Mouse (Mus musculus): ENCODE results near the gene Apc2. TPM values are rescaled to one million over a fixed set of nuclear protein-coding genes. Genes with fewer than 3 reads are reported as not detected.

Gene Apc2
- polyA plus RNA-seq, 1 experiment from 2014 or later = 4.5 TPM

DNA sequence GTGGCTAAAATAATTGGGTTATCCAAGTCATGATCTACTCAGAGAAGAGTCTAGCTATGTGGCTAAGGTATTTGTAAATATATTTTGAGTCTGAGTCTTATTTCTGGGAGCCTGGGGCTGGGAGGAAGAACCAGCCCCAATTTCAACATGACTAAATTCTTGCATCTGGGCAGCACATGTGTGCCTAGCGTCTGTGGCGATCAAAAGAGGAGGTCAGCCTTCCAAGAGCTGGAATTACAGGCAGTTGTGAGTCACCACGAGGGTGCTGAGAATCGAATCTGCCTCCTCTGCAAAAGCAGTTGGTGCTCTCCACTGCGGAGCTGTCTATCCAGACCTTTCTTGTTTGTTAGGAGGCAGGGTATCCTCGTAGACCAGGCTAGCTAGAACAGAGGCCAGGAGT is 70.0 kb downstream of the Apc2 start:
- Histone ChIP-seq H3K4me2 (ENCODE audit: low read depth, severe bottlenecking) (no peak overlapping the region), H3K9me3 (ENCODE audit: control insufficient read depth, low read length) (no peaks in the 10 kb centered on the region), H3K9ac (ENCODE audit: low read length) (no peak overlapping the region), H3K27me3 (ENCODE audit: control insufficient read depth, insufficient read depth, low read length) (0 out of 2 replicates have a peak, but pooled peaks cover 3% of the 10 kb centered on the region), H3K27ac (replicated peaks; ENCODE audit: low read depth, low read length) (no peak overlapping the region), H3K36me3 (ENCODE audit: control insufficient read depth, insufficient read depth, low read length) (no peaks in the 10 kb centered on the region), H3K4me1 (ENCODE audit: control insufficient read depth, insufficient read depth, low read length) (no peaks in the 10 kb centered on the region), H3K4me3 (ENCODE audit: low read depth, low read length) (no peak overlapping the region)
- no peak for DNase-seq (ENCODE audit: low spot score)
- no peak for ATAC-seq (ENCODE audit: insufficient number of reproducible peaks, low FRiP score, low TSS enrichment, low read depth)
- WGBS = 54% methylated on average over 6 of the region's 6 CpGs

Small RNA genes within 50 kb of the gene (microRNA-seq; reads per million reads assigned to microRNA genes)
- 0.92 reads per million for gene Mir6911

Other genes with a start within 250 kb of the Apc2 start
- 475 and 534 TPM in 2 replicates for gene Gpx4, start 248.8 kb upstream of the Apc2 start, polyA plus RNA-seq (2014; fragmentation: Nextera tagmentation; extraction: Ambion mirVana)
- 8.1 and 10.8 TPM in 2 replicates for gene Sbno2, start 190.4 kb upstream of the Apc2 start, polyA plus RNA-seq (2014; fragmentation: Nextera tagmentation; extraction: Ambion mirVana)
- 23.6 and 27.1 TPM in 2 replicates for gene Stk11, start 180.2 kb upstream of the Apc2 start, polyA plus RNA-seq (2014; fragmentation: Nextera tagmentation; extraction: Ambion mirVana)
- 416 and 426 TPM in 2 replicates for gene Atp5d, start 157.3 kb upstream of the Apc2 start, polyA plus RNA-seq (2014; fragmentation: Nextera tagmentation; extraction: Ambion mirVana)
- gene Cbarp, start 155.1 kb upstream of the Apc2 start, polyA plus RNA-seq (2014; fragmentation: Nextera tagmentation; extraction: Ambion mirVana) = 4.7 and 6.5 TPM in 2 replicates
- 59.3 and 60.9 TPM in 2 replicates for gene Midn, start 147.7 kb upstream of the Apc2 start, polyA plus RNA-seq (2014; fragmentation: Nextera tagmentation; extraction: Ambion mirVana)
- 67.9 and 68.1 TPM in 2 replicates for gene Cirbp, start 130.0 kb upstream of the Apc2 start, polyA plus RNA-seq (2014; fragmentation: Nextera tagmentation; extraction: Ambion mirVana)
- gene 1600002K03Rik, start 123.0 kb upstream of the Apc2 start, polyA plus RNA-seq (2014; fragmentation: Nextera tagmentation; extraction: Ambion mirVana) = 5.9 and 7.2 TPM in 2 replicates
- 51.3 and 54.8 TPM in 2 replicates for gene Efna2, start 116.5 kb upstream of the Apc2 start, polyA plus RNA-seq (2014; fragmentation: Nextera tagmentation; extraction: Ambion mirVana)
- 84.6 and 87.1 TPM in 2 replicates for gene Mum1, start 69.5 kb upstream of the Apc2 start, polyA plus RNA-seq (2014; fragmentation: Nextera tagmentation; extraction: Ambion mirVana)
- 266 and 281 TPM in 2 replicates for gene Ndufs7, start 46.9 kb upstream of the Apc2 start, polyA plus RNA-seq (2014; fragmentation: Nextera tagmentation; extraction: Ambion mirVana)
- gene Gamt, start 35.0 kb upstream of the Apc2 start, polyA plus RNA-seq (2014; fragmentation: Nextera tagmentation; extraction: Ambion mirVana) = 18.9 and 20.1 TPM in 2 replicates
- gene Dazap1, start 34.5 kb upstream of the Apc2 start, polyA plus RNA-seq (2014; fragmentation: Nextera tagmentation; extraction: Ambion mirVana) = 51.7 and 55.6 TPM in 2 replicates
- 1,071 TPM in 2 replicates for gene Rps15, start 3.5 kb upstream of the Apc2 start, polyA plus RNA-seq (2014; fragmentation: Nextera tagmentation; extraction: Ambion mirVana)
- gene 2310011J03Rik, start 24.6 kb downstream of the Apc2 start, polyA plus RNA-seq (2014; fragmentation: Nextera tagmentation; extraction: Ambion mirVana) = 38.1 and 45.0 TPM in 2 replicates
- 4.4 and 5.3 TPM in 2 replicates for gene Pcsk4, start 33.5 kb downstream of the Apc2 start, polyA plus RNA-seq (2014; fragmentation: Nextera tagmentation; extraction: Ambion mirVana)
- gene Reep6, start 34.0 kb downstream of the Apc2 start, polyA plus RNA-seq (2014; fragmentation: Nextera tagmentation; extraction: Ambion mirVana) = 5.2 and 7.2 TPM in 2 replicates
- 0.28 and 0.41 TPM in 2 replicates for gene Adamtsl5, start 52.4 kb downstream of the Apc2 start, polyA plus RNA-seq (2014; fragmentation: Nextera tagmentation; extraction: Ambion mirVana)
- gene Plk5, start 60.5 kb downstream of the Apc2 start, polyA plus RNA-seq (2014; fragmentation: Nextera tagmentation; extraction: Ambion mirVana) = 0.49 and 0.61 TPM in 2 replicates
- gene Mex3d, start 91.7 kb downstream of the Apc2 start, polyA plus RNA-seq (2014; fragmentation: Nextera tagmentation; extraction: Ambion mirVana) = 9.8 and 10.4 TPM in 2 replicates
- gene Mbd3, start 103.6 kb downstream of the Apc2 start, polyA plus RNA-seq (2014; fragmentation: Nextera tagmentation; extraction: Ambion mirVana) = 302 and 337 TPM in 2 replicates
- 527 and 533 TPM in 2 replicates for gene Uqcr11, start 110.9 kb downstream of the Apc2 start, polyA plus RNA-seq (2014; fragmentation: Nextera tagmentation; extraction: Ambion mirVana)
- 232 and 248 TPM in 2 replicates for gene Tcf3, start 137.7 kb downstream of the Apc2 start, polyA plus RNA-seq (2014; fragmentation: Nextera tagmentation; extraction: Ambion mirVana)
- not detected in 2 replicates for gene Onecut3, start 198.9 kb downstream of the Apc2 start, polyA plus RNA-seq (2014; fragmentation: Nextera tagmentation; extraction: Ambion mirVana)
- gene Atp8b3, start 243.1 kb downstream of the Apc2 start, polyA plus RNA-seq (2014; fragmentation: Nextera tagmentation; extraction: Ambion mirVana) = 0.37 and 0.48 TPM in 2 replicates

Measured in limb, embryonic 11.5 days (tissue).